Mouse (Mus musculus) frontal cortex, postnatal 14 days (tissue): ENCODE measurements around the gene Rfx4.

Experiments used
- DNase-seq, 2 experiments: peaks; one replicate each; pipeline ENCODE4 v3.0.0; 2022; ENCODE audit warnings: low spot score in 2 of 2

The Rfx4 gene

GRCm38 (mm10) chr10:84867577-84867976, 111.7 kb downstream of the Rfx4 start:
- no peak for DNase-seq

GRCm38 (mm10) chr10:84871285-84871684, 115.4 kb downstream of the Rfx4 start:
- no peak for DNase-seq

GRCm38 (mm10) chr10:84871921-84872320, 116.1 kb downstream of the Rfx4 start:
- DNase-seq = no peak

- DNase-seq = no peak
Observed at GRCm38 (mm10) chr10:84879823-84880571, 124.1 kb downstream of the Rfx4 start.

GRCm38 (mm10) chr10:84882528-84882927, 126.7 kb downstream of the Rfx4 start:
- DNase-seq = no peak

GRCm38 (mm10) chr10:84885341-84885884, 129.6 kb downstream of the Rfx4 start:
- no peak for DNase-seq

- DNase-seq = no peak
Observed at GRCm38 (mm10) chr10:84886221-84886627, 130.4 kb downstream of the Rfx4 start.

GRCm38 (mm10) chr10:84886785-84887184, 130.9 kb downstream of the Rfx4 start:
- no peak for DNase-seq

GRCm38 (mm10) chr10:84889096-84889846, 133.4 kb downstream of the Rfx4 start:
- DNase-seq = no peak

GRCm38 (mm10) chr10:84895810-84896358, 140.0 kb downstream of the Rfx4 start:
- peak in 1 of 2 experiments; percentile 35 for DNase-seq

- DNase-seq = no peak
Observed at GRCm38 (mm10) chr10:84896941-84897930, 141.4 kb downstream of the Rfx4 start.

GRCm38 (mm10) chr10:84898144-84898979, 142.5 kb downstream of the Rfx4 start:
- DNase-seq = no peak

GRCm38 (mm10) chr10:84901676-84902075, 145.8 kb downstream of the Rfx4 start:
- DNase-seq = no peak

- DNase-seq = no peak
Observed at GRCm38 (mm10) chr10:84902213-84902612, 146.4 kb downstream of the Rfx4 start.

GRCm38 (mm10) chr10:84903307-84903706, 147.4 kb downstream of the Rfx4 start:
- DNase-seq = peak in 1 of 2 experiments; percentile 43

- peak in 1 of 2 experiments; percentile 25 for DNase-seq
Observed at GRCm38 (mm10) chr10:84903742-84904141, 147.9 kb downstream of the Rfx4 start.

GRCm38 (mm10) chr10:84906895-84907294, 151.0 kb downstream of the Rfx4 start:
- DNase-seq = no peak

GRCm38 (mm10) chr10:84908006-84908405, 152.1 kb downstream of the Rfx4 start:
- DNase-seq = no peak

GRCm38 (mm10) chr10:84908471-84908870, 152.6 kb downstream of the Rfx4 start:
- no peak for DNase-seq
